Mouse (Mus musculus) bone marrow, adult 2 months (tissue): Measurements from ENCODE around the gene Ggt6.

Experiments
- CTCF ChIP-seq: fragments of 200-500 bp; IDR thresholded peaks from 2 replicates; pipeline ENCODE4 v1.5.1; 2011; ENCODE audit warnings: low read length, control low read depth; ENCODE audit not compliant: control insufficient read depth, insufficient read depth
- POLR2A ChIP-seq: fragments of 200-500 bp; IDR thresholded peaks from 2 replicates; pipeline ENCODE4 v1.6.1; 2011; ENCODE audit warnings: low read depth, mild to moderate bottlenecking, control low read depth, low read length, borderline replicate concordance; ENCODE audit not compliant: control insufficient read depth

DNA sequence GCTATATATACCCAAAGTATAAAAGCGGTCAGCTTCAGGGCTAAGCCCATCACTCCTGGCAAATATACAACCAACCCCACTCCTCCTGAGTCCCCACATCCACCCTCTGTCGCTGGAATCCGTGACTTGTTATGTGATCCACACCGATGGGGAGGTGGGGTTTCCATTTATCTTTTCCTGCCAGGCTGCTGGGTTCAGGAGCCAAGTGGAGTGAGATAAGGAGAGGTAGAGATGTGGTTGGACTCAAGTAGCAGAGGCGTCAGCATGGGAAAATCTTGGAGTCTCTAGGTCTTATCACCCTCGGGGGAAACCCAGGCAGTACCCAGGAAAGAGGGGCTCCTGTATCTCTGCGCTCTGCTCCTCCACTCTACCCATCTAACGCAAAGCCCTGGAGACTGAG, 20.2 kb upstream of the Ggt6 start:
- TF ChIP-seq CTCF (no peak), POLR2A (no peak)
